In genomic region chr8:117159031-117159430, GRCm38 (mm10) we compare ENCODE assay signal across 8 mouse cellular contexts. TPM values are rescaled to one million over a fixed set of nuclear protein-coding genes. Genes with fewer than 3 reads are reported as not detected.
A peak's percentile ranks its signal among the peaks of the same experiment; 100 is the strongest.
DNase-seq lines count a peak whose midpoint lies in the region; ATAC-seq lines count a peak whose summit lies in the region.

No protein-coding gene starts in this region.

- H3K9me3 ChIP-seq in heart, embryonic 10.5 days: no peaks in the 10 kb centered on the region
- no peaks in the 10 kb centered on the region for H3K9me3 ChIP-seq in hindbrain, embryonic 16.5 days (ENCODE audit: control insufficient read depth, low read length)

- no peak for ATAC-seq in hindbrain, embryonic 16.5 days

- H3K27ac ChIP-seq in heart, embryonic 10.5 days: no peak overlapping the region
- H3K27ac ChIP-seq in hindbrain, embryonic 16.5 days (ENCODE audit: low read depth, low read length): no peak overlapping the region
- H3K27ac ChIP-seq in macrophage: no peak overlapping the region

- H3K27me3 ChIP-seq in heart, embryonic 10.5 days (ENCODE audit: insufficient read depth, poor library complexity, severe bottlenecking): no peaks in the 10 kb centered on the region
- no peaks in the 10 kb centered on the region for H3K27me3 ChIP-seq in hindbrain, embryonic 16.5 days (replicated peaks; ENCODE audit: control insufficient read depth, insufficient read depth, low read length)

- peaks cover 29% of the 10 kb centered on the region for H3K4me1 ChIP-seq in heart, embryonic 10.5 days
- H3K4me1 ChIP-seq in hindbrain, embryonic 16.5 days (ENCODE audit: control insufficient read depth, insufficient read depth, low read depth, low read length): peaks cover 29% of the 10 kb centered on the region

- intact Hi-C loops in heart, postnatal 14 days (cut with DNase I): no loop called here

- H3K4me3 ChIP-seq in heart, embryonic 10.5 days: peak overlapping the region; percentile 98
- H3K4me3 ChIP-seq in hindbrain, embryonic 16.5 days (ENCODE audit: low read length): peak overlapping the region; percentile 98
- H3K4me3 ChIP-seq in macrophage (ENCODE audit: inconsistent target): peak overlapping the region; percentile 44

- H3K36me3 ChIP-seq in heart, embryonic 10.5 days: no peaks in the 10 kb centered on the region
- no peaks in the 10 kb centered on the region for H3K36me3 ChIP-seq in hindbrain, embryonic 16.5 days (ENCODE audit: control insufficient read depth, insufficient read depth, low read length)
- no peaks in the 10 kb centered on the region for H3K36me3 ChIP-seq in macrophage (ENCODE audit: inconsistent target)

- 72% methylated on average over 5 of the region's 5 CpGs for WGBS in heart, embryonic 10.5 days
- WGBS in hindbrain, embryonic 16.5 days: 68% methylated on average over 5 of the region's 5 CpGs
- WGBS in macrophage (ENCODE audit: missing documents): 83% methylated on average over 5 of the region's 5 CpGs

- peaks cover 87% of the 10 kb centered on the region for H3K79me2 ChIP-seq in macrophage (ENCODE audit: inconsistent target)

- H3K4me2 ChIP-seq in hindbrain, embryonic 16.5 days (ENCODE audit: low read length): peak overlapping the region; percentile 80

- no peak for DNase-seq in heart, embryonic 10.5 days (ENCODE audit: low spot score)
- DNase-seq in heart, postnatal 14 days: no peak
- peak; percentile 45 for DNase-seq in adipocyte (ENCODE audit: low spot score)
- no peak for DNase-seq in right cerebral cortex, postnatal 4 days
- DNase-seq in ovary, postnatal 10 days (ENCODE audit: low spot score): no peak
- no peak for DNase-seq in cerebellum, postnatal 4 days (ENCODE audit: low spot score in 2 of 2)

- H3K9ac ChIP-seq in hindbrain, embryonic 16.5 days (ENCODE audit: low read depth, low read length): no peak overlapping the region; the same call in 1 of the 2 replicates

RNA-seq across cellular contexts. Expression of gene Gan, which starts 1.1 kb away (rescaled TPM):
- polyA plus RNA-seq in heart, embryonic 10.5 days (2016; fragmentation: Nextera tagmentation; extraction: Ambion mirVana): 1.9 TPM in 2 replicates
- 1 to 10 TPM; 6.0 to 6.3 TPM for total RNA-seq in heart, postnatal 14 days (2021)
- 2.8 TPM in 2 replicates for polyA plus RNA-seq in hindbrain, embryonic 16.5 days (2015; fragmentation: Nextera tagmentation; extraction: Ambion mirVana)
- 10 to 100 TPM in 23 of 26 experiments, 1 to 10 TPM in 3; 5.6 to 54.9 (median 23.6) TPM for total RNA-seq in macrophage (2018; cell fraction: chromatin; rRNA removed)
- 1 to 10 TPM; 1.5 to 9.5 (median 3.4) TPM for total RNA-seq in macrophage (2018; cell fraction: cytosol; rRNA removed)
- 10 to 100 TPM in 18 of 26 experiments, 1 to 10 TPM in 8; 4.2 to 37.4 (median 12.9) TPM for total RNA-seq in macrophage (2018; cell fraction: nucleus; rRNA removed)
- 3.9 to 4.5 TPM (median 4.4 TPM) in 3 replicates for polyA plus RNA-seq in macrophage (2018)

Comparison
In these comparisons a context has a peak if more than half of its experiments do, and no peak if none do; other contexts are left out.
1. H3K4me3 ChIP-seq: peak in every context shown above with its lines; median percentile 98 in heart, embryonic 10.5 days; 98 in hindbrain, embryonic 16.5 days; 44 in macrophage.